Mouse (Mus musculus): ENCODE measurements around the gene Gm10681.

GRCm38 (mm10) chr3:98587721-98588120, 886 bp downstream of the Gm10681 start:
- TF ChIP-seq POLR2A (IDR thresholded peaks at IDR 0.05; ENCODE audit: insufficient read depth, low read depth, low read length): no peak
- no peak for TF ChIP-seq CTCF (IDR thresholded peaks at IDR 0.05)
- no peak for TF ChIP-seq EP300 (IDR thresholded peaks at IDR 0.05; ENCODE audit: insufficient read depth, low read depth, low read length)
